Mouse (Mus musculus) forebrain, embryonic 14.5 days (tissue): ENCODE results near the gene Tmem128. TPM values are rescaled to one million over a fixed set of nuclear protein-coding genes. Genes with fewer than 3 reads are reported as not detected.
A peak's percentile ranks its signal among the peaks of the same experiment; 100 is the strongest.

Source experiments
- ATAC-seq: fragments of 200-750 bp; cut with Nextera tagmentation; 2 replicates; pipeline ENCODE4 v1.8.0; 2017; ENCODE audit warnings: mild to moderate bottlenecking, moderate library complexity
- DNase-seq: peaks from one replicate; pipeline ENCODE4 v3.0.0-alpha.2; 2015; ENCODE audit warnings: low spot score
- H3K27ac ChIP-seq: fragments of 300-500 bp; sonication (generic); 2 replicates; pipeline ENCODE4 v1.5.1; 2014; ENCODE audit warnings: low read depth, mild to moderate bottlenecking, control low read depth, low read length, moderate library complexity
- H3K27me3 ChIP-seq: fragments of 300-500 bp; sonication (generic); replicated peaks from 2 replicates; pipeline ENCODE4 v1.6.1; 2014; ENCODE audit warnings: low read length, control low read depth, mixed read lengths; ENCODE audit not compliant: control insufficient read depth, insufficient read depth
- H3K36me3 ChIP-seq: fragments of 300-500 bp; sonication (generic); 2 replicates; pipeline ENCODE4 v1.6.1; 2014; ENCODE audit warnings: low read length, control low read depth; ENCODE audit not compliant: control insufficient read depth, insufficient read depth
- H3K4me1 ChIP-seq: fragments of 300-500 bp; sonication (generic); 2 replicates; pipeline ENCODE4 v1.6.1; 2014; ENCODE audit warnings: antibody characterized with exemption, low read length, control low read depth; ENCODE audit not compliant: control insufficient read depth, insufficient read depth
- H3K4me2 ChIP-seq: fragments of 300-500 bp; sonication (generic); 2 replicates; pipeline ENCODE4 v1.6.1; 2014; ENCODE audit warnings: mild to moderate bottlenecking, control low read depth, low read length
- H3K4me3 ChIP-seq: fragments of 300-500 bp; sonication (generic); 2 replicates; pipeline ENCODE4 v1.5.1; 2014; ENCODE audit warnings: low read depth, low read length, control low read depth
- H3K9ac ChIP-seq: fragments of 300-500 bp; sonication (generic); 2 replicates; pipeline ENCODE4 v1.6.1; 2014; ENCODE audit warnings: mild to moderate bottlenecking, low read length, control low read depth, moderate library complexity
- H3K9me3 ChIP-seq: fragments of 300-500 bp; sonication (generic); replicated peaks from 2 replicates; pipeline ENCODE4 v1.6.1; 2016; ENCODE audit warnings: low read length, control low read depth, mixed read lengths; ENCODE audit not compliant: control insufficient read depth
- WGBS: fragments of 180-500 bp; shearing (Covaris S2); extraction: QIAGEN DNeasy Blood & Tissue Kit; methylation state at CpG from one replicate; pipeline ENCODE4 v1.1.7; 2014; 5-methylcytosine and 5-hydroxymethylcytosine counted together
- polyA plus RNA-seq: library from polyadenylated mRNA; unstranded; fragments of >200 nt; fragmentation: Nextera tagmentation; extraction: Ambion mirVana; gene quantifications from 2 replicates; pipeline ENCODE4 v1.2.1, GENCODE M21; 2014

Gene Tmem128
- polyA plus RNA-seq, 1 experiment from 2014 or later = 109 TPM

DNA sequence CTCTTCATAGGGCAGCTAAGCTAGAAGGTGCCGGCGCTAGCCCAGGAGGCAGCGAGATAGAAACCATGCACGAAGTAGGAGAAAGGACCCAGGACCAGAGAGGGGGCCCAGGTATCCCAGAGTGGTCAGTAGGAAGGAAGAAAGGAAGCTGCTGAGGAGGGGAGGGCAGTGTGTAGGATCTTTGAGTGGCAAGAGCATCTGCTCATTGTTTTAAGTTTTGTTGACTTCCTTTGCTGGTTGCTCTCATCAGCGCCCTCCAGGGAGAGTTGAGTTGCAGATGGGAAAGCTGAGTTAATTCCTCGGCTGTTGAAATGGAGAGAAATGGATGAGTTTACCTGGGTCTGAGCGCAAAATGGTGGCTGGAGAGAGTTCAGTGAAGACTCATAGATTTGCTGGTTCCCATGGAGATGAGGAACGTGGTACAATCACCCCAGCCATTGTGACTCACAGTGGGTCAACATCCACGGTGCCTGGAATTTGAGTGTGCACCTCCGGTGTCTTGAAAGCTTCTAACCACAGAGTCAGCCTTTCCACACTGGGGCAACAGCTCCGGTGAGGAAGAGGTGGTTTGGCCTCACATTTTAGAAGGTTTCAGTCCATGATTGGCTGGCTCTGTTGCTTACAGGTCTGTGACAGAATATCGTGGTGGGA is 41.9 kb downstream of the Tmem128 start:
- Histone ChIP-seq H3K27me3 (no peaks in the 10 kb centered on the region), H3K4me1 (no peaks in the 10 kb centered on the region), H3K9me3 (no peaks in the 10 kb centered on the region), H3K4me2 (no peak overlapping the region), H3K9ac (no peak overlapping the region), H3K4me3 (no peak overlapping the region), H3K27ac (no peak overlapping the region), H3K36me3 (no peaks in the 10 kb centered on the region)
- DNase-seq = no peak
- no peak for ATAC-seq
- 90% methylated on average over 12 of the region's 12 CpGs for WGBS

DNA sequence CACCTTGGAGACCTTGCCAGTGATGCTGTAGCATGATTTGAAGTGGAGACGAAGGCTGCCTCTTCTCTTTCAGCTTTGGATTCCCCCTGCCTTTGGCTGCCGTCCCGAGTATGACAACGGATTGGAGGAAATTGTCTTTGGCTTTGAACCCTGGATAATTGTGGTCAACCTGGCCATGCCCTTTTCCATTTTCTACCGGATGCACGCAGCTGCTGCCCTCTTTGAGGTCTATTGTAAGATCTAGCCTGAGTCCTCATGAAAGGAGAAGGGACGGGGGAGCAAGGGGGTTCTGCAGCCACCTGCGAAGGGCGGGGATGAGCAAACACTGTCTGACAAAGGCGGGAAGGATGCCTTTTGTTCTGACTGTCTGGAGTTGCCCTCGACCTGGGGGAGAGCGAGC is 42.7 kb downstream of the Tmem128 start:
- WGBS = 27% methylated on average over 12 of the region's 12 CpGs
- Histone ChIP-seq H3K27ac (no peak overlapping the region), H3K27me3 (no peaks in the 10 kb centered on the region), H3K4me3 (no peak overlapping the region), H3K4me1 (no peaks in the 10 kb centered on the region), H3K9me3 (no peaks in the 10 kb centered on the region), H3K9ac (no peak overlapping the region), H3K36me3 (no peaks in the 10 kb centered on the region), H3K4me2 (no peak overlapping the region)
- ATAC-seq (no peak), DNase-seq (no peak)

DNA sequence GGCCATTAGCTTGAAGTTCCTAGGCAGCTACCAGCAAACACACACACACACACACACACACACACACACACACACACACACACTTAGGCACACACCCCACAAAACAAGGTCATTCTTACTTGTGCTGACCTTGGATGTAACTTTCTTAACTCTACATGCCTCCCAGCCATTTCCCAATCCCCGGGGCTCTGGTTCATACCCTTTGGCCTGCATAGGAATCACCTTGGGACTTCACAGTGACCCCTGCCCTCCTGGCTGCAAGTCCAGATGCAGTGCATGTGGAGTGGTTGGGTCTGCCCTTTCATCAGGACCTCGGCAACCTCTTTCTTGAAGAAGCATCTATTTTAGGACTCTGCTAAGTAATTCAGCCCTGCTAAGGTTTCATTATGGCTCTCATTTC is 45.3 kb downstream of the Tmem128 start:
- DNase-seq = no peak
- H3K36me3 ChIP-seq = no peaks in the 10 kb centered on the region
- no peak overlapping the region for H3K4me2 ChIP-seq
- H3K9ac ChIP-seq = no peak overlapping the region
- no peaks in the 10 kb centered on the region for H3K4me1 ChIP-seq
- H3K27ac ChIP-seq = no peak overlapping the region
- H3K27me3 ChIP-seq = no peaks in the 10 kb centered on the region
- WGBS = 90% methylated on average over 2 of the region's 2 CpGs
- no peak overlapping the region for H3K4me3 ChIP-seq
- no peaks in the 10 kb centered on the region for H3K9me3 ChIP-seq
- no peak for ATAC-seq

DNA sequence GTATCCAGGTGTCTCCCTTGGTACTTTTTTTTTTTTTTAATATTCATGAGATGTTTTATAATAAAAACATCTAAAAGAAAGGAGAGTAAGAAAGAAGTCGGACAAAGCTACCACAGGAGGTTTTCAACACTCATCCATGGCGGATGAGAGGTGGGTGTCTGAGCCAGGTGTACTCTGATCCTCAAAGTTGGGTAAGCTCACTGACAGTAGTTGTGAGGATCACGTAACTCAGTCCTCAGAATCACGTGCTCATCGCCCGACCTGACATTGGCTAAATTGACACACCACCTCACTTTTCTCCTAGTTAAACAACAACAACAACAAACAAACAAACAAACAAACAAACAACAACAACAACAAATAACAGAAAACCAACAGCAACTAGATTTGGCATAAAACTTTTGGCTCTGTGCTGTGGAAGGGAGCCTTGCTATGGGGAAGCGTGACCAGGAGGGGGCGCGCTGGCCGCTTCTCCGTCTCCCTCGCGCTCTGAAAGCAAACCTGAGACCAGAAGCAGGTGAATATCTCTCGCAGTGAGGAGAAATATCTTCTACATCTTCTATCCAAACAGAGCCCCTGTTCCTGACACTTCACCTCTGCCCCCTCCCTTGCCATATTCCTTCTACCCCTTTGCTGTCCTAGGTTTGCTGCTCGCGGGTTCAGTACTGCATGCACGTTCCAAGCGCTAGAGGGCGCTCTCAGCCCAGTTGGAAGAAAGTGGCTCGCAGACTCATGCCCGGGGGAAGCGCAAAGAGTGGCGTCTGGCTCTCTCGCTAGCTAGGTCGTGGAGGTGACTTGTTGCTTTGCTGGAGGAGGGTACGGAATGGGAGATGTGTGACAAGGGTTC is 47.5 kb downstream of the Tmem128 start:
- peak overlapping the region; percentile 25 for H3K4me3 ChIP-seq
- H3K4me2 ChIP-seq = peak overlapping the region; percentile 51
- H3K27ac ChIP-seq = no peak overlapping the region
- ATAC-seq (peak; percentile 93), DNase-seq (peak; percentile 93)
- no peaks in the 10 kb centered on the region for H3K27me3 ChIP-seq
- WGBS = 10% methylated on average over 26 of the region's 26 CpGs
- H3K9ac ChIP-seq = no peak overlapping the region
- H3K36me3 ChIP-seq = no peaks in the 10 kb centered on the region
- H3K4me1 ChIP-seq = no peaks in the 10 kb centered on the region
- H3K9me3 ChIP-seq = no peaks in the 10 kb centered on the region

DNA sequence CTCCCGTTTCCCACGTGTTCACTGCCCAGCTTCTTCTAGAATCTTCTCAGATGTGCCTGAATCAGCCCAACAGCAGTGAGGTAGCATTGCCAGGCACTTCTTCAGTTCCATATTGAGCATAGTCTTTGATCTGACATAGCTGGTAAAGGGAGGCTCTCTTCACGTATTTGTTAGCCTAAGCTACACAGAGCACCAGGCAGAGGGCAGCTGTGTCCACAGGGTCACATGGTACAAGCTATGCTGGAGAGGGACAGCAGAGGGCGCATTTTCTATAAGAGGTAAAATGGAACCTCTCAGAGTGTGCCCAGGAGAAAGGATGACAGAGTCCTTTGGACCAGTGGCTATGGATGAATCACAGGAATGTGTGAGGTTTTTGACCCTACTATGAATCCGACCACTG is 48.9 kb downstream of the Tmem128 start:
- 54% methylated on average over 5 of the region's 5 CpGs for WGBS
- ATAC-seq = no peak; the same call in 1 of the 2 replicates
- Histone ChIP-seq H3K4me3 (no peak overlapping the region), H3K4me1 (no peaks in the 10 kb centered on the region), H3K9me3 (no peaks in the 10 kb centered on the region), H3K9ac (no peak overlapping the region), H3K27ac (no peak overlapping the region), H3K36me3 (no peaks in the 10 kb centered on the region), H3K4me2 (no peak overlapping the region), H3K27me3 (no peaks in the 10 kb centered on the region)
- DNase-seq = peak; percentile 56

DNA sequence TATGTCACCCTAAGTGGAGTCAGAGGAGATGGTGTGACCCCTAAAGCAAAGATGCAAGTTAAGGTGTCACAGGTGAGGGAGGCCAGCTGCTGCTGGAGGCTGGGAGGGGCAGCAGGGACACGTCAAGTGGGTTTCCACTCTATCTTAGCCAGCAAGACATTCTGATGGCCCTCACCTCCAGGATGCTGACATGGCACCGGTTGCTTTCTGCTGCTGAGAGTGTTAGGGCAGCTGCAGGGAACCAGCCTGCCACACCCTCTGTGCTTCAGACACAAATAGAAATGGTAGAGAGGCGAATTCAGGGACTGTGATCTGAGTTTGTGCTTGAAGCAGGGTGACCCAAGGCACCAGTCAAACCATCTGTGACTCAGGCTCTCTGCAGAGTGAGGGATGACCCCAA is 49.8 kb downstream of the Tmem128 start:
- H3K27me3 ChIP-seq = no peaks in the 10 kb centered on the region
- no peaks in the 10 kb centered on the region for H3K9me3 ChIP-seq
- H3K4me3 ChIP-seq = no peak overlapping the region
- no peaks in the 10 kb centered on the region for H3K4me1 ChIP-seq
- WGBS = 67% methylated on average over 3 of the region's 3 CpGs
- H3K27ac ChIP-seq = no peak overlapping the region
- H3K9ac ChIP-seq = no peak overlapping the region
- H3K4me2 ChIP-seq = no peak overlapping the region
- H3K36me3 ChIP-seq = no peaks in the 10 kb centered on the region
- DNase-seq = no peak
- ATAC-seq = no peak

Other genes with a start within 250 kb of the Tmem128 start
- 39.6 and 45.0 TPM in 2 replicates for gene Stx18, start 221.4 kb upstream of the Tmem128 start, polyA plus RNA-seq
- gene Nsg1, start 100.3 kb upstream of the Tmem128 start, polyA plus RNA-seq = 351 and 354 TPM in 2 replicates
- gene Zbtb49, start 39.7 kb upstream of the Tmem128 start, polyA plus RNA-seq = 15.9 and 19.6 TPM in 2 replicates
- gene Lyar, start 39.7 kb upstream of the Tmem128 start, polyA plus RNA-seq = 42.9 and 48.3 TPM in 2 replicates
- not detected in 2 replicates for gene Otop1, start 15.8 kb downstream of the Tmem128 start, polyA plus RNA-seq
- 0.14 and 0.17 TPM in 2 replicates for gene Drd5, start 59.2 kb downstream of the Tmem128 start, polyA plus RNA-seq
- 0.48 and 0.62 TPM in 2 replicates for gene Slc2a9, start 243.0 kb downstream of the Tmem128 start, polyA plus RNA-seq